Mouse (Mus musculus) midbrain, embryonic 13.5 days (tissue): Measurements from ENCODE around the gene Gfm1. TPM values are rescaled to one million over a fixed set of nuclear protein-coding genes. Genes with fewer than 3 reads are reported as not detected.

Source experiments
- ATAC-seq: fragments of 200-750 bp; cut with Nextera tagmentation; 2 replicates; pipeline ENCODE4 v1.8.0; 2017; ENCODE audit warnings: mild to moderate bottlenecking, moderate TSS enrichment, moderate library complexity
- H3K27ac ChIP-seq: fragments of 300-500 bp; sonication (generic); 2 replicates; pipeline ENCODE4 v1.5.1; 2015; ENCODE audit warnings: inconsistent platforms, mild to moderate bottlenecking, moderate library complexity
- H3K27me3 ChIP-seq: fragments of 300-500 bp; sonication (generic); 2 replicates; pipeline ENCODE4 v1.6.1; 2015; ENCODE audit warnings: mild to moderate bottlenecking, inconsistent platforms
- H3K36me3 ChIP-seq: fragments of 300-500 bp; sonication (generic); 2 replicates; pipeline ENCODE4 v1.6.1; 2015; ENCODE audit warnings: mild to moderate bottlenecking, inconsistent platforms
- H3K4me1 ChIP-seq: fragments of 300-500 bp; sonication (generic); replicated peaks from 2 replicates; pipeline ENCODE4 v1.6.1; 2015; ENCODE audit warnings: inconsistent platforms
- H3K4me2 ChIP-seq: fragments of 300-500 bp; sonication (generic); replicated peaks from 2 replicates; pipeline ENCODE4 v1.6.1; 2015; ENCODE audit warnings: moderate library complexity, mild to moderate bottlenecking, inconsistent platforms
- H3K4me3 ChIP-seq: fragments of 300-500 bp; sonication (generic); replicated peaks from 2 replicates; pipeline ENCODE4 v1.5.1; 2015; ENCODE audit warnings: mild to moderate bottlenecking, inconsistent platforms
- H3K9ac ChIP-seq: fragments of 300-500 bp; sonication (generic); replicated peaks from 2 replicates; pipeline ENCODE4 v1.6.1; 2015; ENCODE audit warnings: mild to moderate bottlenecking, inconsistent platforms
- H3K9me3 ChIP-seq: fragments of 300-500 bp; sonication (generic); 2 replicates; pipeline ENCODE4 v1.6.1; 2016; ENCODE audit warnings: mild to moderate bottlenecking, inconsistent platforms
- WGBS: fragments of 180-500 bp; shearing (Covaris S2); methylation state at CpG from one replicate; pipeline ENCODE4 v1.1.7; 2015; 5-methylcytosine and 5-hydroxymethylcytosine counted together
- polyA plus RNA-seq: library from polyadenylated mRNA; unstranded; fragments of >200 nt; fragmentation: Nextera tagmentation; extraction: Ambion mirVana; gene quantifications from 2 replicates; pipeline ENCODE4 v1.2.1, GENCODE M21; 2015

Gfm1 gene
- 32.2 and 36.4 TPM in 2 replicates for polyA plus RNA-seq

DNA sequence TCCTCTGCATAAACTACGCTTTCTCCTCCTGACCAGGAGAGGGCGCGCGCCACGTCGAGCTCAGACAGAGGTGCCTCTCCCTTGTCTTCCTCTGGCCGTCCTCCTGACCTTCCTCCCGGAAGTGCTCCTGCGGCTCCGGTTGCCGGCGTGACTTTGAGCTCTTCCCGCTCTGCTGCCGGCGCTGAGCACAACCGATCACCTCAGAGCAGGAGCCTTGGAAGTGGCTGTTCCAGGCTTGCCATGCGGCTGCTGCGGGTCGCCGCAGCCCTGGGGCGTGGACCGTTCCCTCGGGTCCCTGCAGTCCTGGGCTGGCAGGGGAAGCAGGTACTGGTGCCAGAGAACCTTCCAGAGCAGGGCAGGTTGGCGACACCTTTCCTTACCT, at the start of gene Gfm1:
TSS of gene Gfm1 (plus strand) at position 98 of the 382 bp plus-strand sequence.
- Histone ChIP-seq H3K9ac (peak within 1 kb of the TSS; percentile 88), H3K27me3 (no peaks in the 10 kb centered on the region), H3K27ac (no peak within 1 kb of the TSS), H3K4me1 (peaks cover 10% of the 10 kb centered on the region), H3K9me3 (peaks cover 16% of the 10 kb centered on the region; the same call in 1 of the 2 replicates), H3K36me3 (peaks cover 30% of the 10 kb centered on the region), H3K4me2 (peak within 1 kb of the TSS; percentile 91), H3K4me3 (peak within 1 kb of the TSS; percentile 89)
- under 1% methylated on average over 24 of the region's 24 CpGs for WGBS
- peak; percentile 97 for ATAC-seq

DNA sequence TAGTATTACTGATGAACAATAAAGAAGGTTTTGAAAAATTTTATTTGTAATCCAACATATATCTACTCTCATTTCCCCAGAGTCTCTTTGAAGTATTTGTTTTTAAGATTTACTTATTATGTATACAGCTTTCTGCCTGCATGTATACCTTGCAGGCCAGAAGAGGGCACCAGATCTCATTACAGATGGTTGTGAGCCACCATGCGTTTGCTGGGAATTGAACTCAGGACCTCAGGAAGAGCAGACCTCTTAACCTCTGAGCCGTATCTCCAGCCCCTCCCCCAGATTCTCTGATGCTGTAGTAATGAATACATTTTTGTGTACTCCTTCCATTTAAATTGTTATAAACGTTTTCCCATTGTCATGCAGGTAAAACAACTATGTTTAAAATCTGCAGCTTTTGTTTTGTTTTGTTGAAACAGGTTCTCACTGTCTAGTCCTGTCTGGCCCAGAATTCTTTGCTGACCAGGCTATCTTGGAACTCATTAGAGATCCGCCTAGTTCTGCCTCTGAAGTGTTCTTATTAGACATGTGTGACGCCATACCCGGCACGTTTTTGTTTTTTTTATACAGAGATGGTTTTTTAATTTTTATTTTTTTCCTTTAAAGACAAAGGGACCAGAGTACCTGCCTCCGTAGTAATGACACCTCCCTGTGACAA, 428 bp upstream of the Gfm1 start:
- Histone ChIP-seq H3K4me2 (peak overlapping the region; percentile 91), H3K4me3 (peak overlapping the region; percentile 89), H3K36me3 (peaks cover 26% of the 10 kb centered on the region), H3K27me3 (no peaks in the 10 kb centered on the region), H3K9me3 (peaks cover 16% of the 10 kb centered on the region; the same call in 1 of the 2 replicates), H3K27ac (no peak overlapping the region), H3K9ac (no peak overlapping the region), H3K4me1 (peaks cover 10% of the 10 kb centered on the region)
- ATAC-seq, result peak; percentile 87; the same call in 1 of the 2 replicates
- 33% methylated on average over 8 of the region's 8 CpGs for WGBS

DNA sequence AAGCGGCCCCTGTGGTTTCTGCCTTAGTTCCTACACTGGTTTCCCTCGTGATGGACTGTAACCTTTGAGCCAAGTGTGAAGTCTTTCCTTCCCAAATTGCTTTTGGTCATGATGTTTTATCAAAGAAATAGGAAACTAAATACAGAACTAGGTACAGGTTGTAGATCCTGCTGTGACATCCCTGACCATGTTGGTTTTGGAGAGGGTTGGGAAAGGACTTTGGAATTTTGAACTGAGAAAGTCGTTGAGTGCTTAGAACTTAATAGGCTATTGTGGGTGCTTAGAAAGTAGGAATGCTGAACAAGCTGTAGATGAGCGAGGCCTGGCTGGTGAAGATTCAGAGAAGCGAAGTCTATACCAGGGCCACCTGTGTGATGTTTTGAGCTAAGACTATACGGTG, 4.1 kb downstream of the Gfm1 start:
- H3K36me3 ChIP-seq, result peaks cover 66% of the 10 kb centered on the region
- no peak overlapping the region for H3K27ac ChIP-seq
- no peak overlapping the region for H3K9ac ChIP-seq
- H3K4me3 ChIP-seq, result no peak overlapping the region
- ATAC-seq, result no peak
- peaks cover 10% of the 10 kb centered on the region for H3K4me1 ChIP-seq
- no peak overlapping the region for H3K4me2 ChIP-seq
- no peaks in the 10 kb centered on the region for H3K27me3 ChIP-seq
- 94% methylated on average over 6 of the region's 6 CpGs for WGBS
- no peaks in the 10 kb centered on the region for H3K9me3 ChIP-seq

GRCm38 (mm10) chr3:67447143-67447542, 17.2 kb downstream of the Gfm1 start:
- 96% methylated on average over 2 of the region's 2 CpGs for WGBS
- Histone ChIP-seq H3K4me2 (no peak overlapping the region), H3K4me1 (no peaks in the 10 kb centered on the region), H3K9me3 (no peaks in the 10 kb centered on the region), H3K36me3 (peaks cover 76% of the 10 kb centered on the region), H3K9ac (no peak overlapping the region), H3K27ac (no peak overlapping the region), H3K4me3 (no peak overlapping the region), H3K27me3 (no peaks in the 10 kb centered on the region)
- ATAC-seq, result no peak

GRCm38 (mm10) chr3:67449660-67450059, 19.8 kb downstream of the Gfm1 start:
- no peak overlapping the region for H3K4me2 ChIP-seq
- peaks cover 78% of the 10 kb centered on the region for H3K36me3 ChIP-seq
- ATAC-seq, result no peak
- no peaks in the 10 kb centered on the region for H3K4me1 ChIP-seq
- 95% methylated on average over 21 of the region's 21 CpGs for WGBS
- no peaks in the 10 kb centered on the region for H3K27me3 ChIP-seq
- H3K9ac ChIP-seq, result no peak overlapping the region
- no peaks in the 10 kb centered on the region for H3K9me3 ChIP-seq
- H3K4me3 ChIP-seq, result no peak overlapping the region
- no peak overlapping the region for H3K27ac ChIP-seq

DNA sequence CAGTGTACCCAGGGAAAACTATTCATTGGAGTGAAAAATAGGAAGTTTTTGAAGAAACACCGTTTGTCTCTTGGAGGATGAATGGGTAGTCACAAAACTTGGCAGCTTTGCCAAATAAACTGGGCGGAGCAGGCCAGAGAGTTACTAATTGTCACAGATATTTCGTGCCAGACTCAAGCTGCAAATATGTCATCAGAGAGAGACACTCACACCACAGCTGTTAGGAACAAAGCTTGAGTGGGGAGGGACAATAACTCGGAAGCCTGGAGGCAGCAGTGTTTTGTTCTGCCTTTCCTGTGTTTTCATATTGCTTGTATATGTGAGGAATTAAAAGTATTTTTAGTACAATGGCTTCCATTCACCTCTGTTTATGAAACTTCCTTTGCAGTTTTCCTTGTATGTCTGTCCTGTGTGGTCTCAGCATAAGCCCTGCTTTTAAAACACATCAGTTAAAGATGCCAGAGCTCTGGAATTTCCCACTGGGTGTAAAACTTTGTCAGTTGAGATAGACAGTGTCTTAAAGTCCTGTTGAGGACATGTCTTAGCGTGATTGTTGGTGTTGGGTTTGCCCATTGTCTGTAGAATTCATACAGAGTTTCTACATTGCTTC, 20.8 kb downstream of the Gfm1 start:
- no peak for ATAC-seq
- Histone ChIP-seq H3K9ac (no peak overlapping the region), H3K9me3 (no peaks in the 10 kb centered on the region), H3K27me3 (no peaks in the 10 kb centered on the region), H3K4me1 (no peaks in the 10 kb centered on the region), H3K4me2 (no peak overlapping the region), H3K36me3 (peaks cover 78% of the 10 kb centered on the region), H3K4me3 (no peak overlapping the region), H3K27ac (no peak overlapping the region)
- 94% methylated on average over 5 of the region's 5 CpGs for WGBS

DNA sequence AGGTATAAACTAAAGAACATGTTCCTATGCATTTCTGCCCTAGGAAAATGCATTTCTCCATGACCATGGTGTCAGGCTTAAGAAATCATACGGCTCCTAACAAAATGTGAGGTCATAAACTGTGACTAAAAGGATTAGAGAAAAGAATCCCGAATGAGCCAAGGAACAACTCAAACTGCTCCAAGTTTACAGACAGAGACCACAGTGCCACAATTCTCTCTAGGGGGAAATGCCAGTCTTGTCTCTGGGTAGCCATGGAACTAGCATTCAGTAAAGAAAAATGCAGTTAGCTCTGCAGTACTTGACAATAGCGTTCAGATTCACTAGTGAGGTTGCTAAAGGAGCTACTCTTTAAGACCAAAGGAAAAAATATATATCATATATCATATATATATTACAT, 30.0 kb downstream of the Gfm1 start:
- no peak for ATAC-seq
- Histone ChIP-seq H3K9me3 (no peaks in the 10 kb centered on the region), H3K4me1 (peaks cover 39% of the 10 kb centered on the region), H3K4me3 (no peak overlapping the region), H3K27me3 (no peaks in the 10 kb centered on the region), H3K36me3 (peaks cover 44% of the 10 kb centered on the region), H3K4me2 (no peak overlapping the region), H3K27ac (no peak overlapping the region), H3K9ac (no peak overlapping the region)
- WGBS, result 35% methylated on average over 3 of the region's 3 CpGs

DNA sequence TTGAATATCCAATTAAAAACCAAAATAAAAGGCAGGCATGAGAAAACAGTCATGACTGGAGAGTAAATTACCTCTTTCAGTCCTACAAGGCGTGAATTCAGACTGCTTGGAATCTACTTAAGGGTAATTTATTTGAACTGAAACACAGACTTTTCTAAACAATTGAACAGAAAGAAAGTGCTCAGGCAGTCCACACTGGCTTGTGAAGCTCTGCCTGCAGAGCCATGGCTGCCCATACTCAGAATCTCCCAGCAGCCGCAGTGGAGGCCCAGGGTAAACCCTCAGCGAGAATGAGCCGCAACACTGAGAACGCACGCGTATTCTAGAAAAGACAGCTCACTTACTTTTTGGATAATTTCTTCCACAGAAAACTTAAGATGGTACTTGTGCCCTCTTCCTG, 32.1 kb downstream of the Gfm1 start:
- Histone ChIP-seq H3K36me3 (peaks cover 28% of the 10 kb centered on the region), H3K4me1 (peaks cover 39% of the 10 kb centered on the region), H3K27ac (peak overlapping the region; percentile 11; the same call in 1 of the 2 replicates), H3K27me3 (no peaks in the 10 kb centered on the region), H3K9ac (no peak overlapping the region), H3K4me2 (peak overlapping the region; percentile 72), H3K4me3 (peak overlapping the region; percentile 64; the same call in 1 of the 2 replicates), H3K9me3 (no peaks in the 10 kb centered on the region)
- WGBS, result 62% methylated on average over 7 of the region's 7 CpGs
- ATAC-seq, result no peak

GRCm38 (mm10) chr3:67462578-67462977, 32.7 kb downstream of the Gfm1 start:
- peak overlapping the region; percentile 64 for H3K4me3 ChIP-seq
- peaks cover 24% of the 10 kb centered on the region for H3K36me3 ChIP-seq
- H3K4me1 ChIP-seq, result peaks cover 39% of the 10 kb centered on the region
- H3K27ac ChIP-seq, result 0 out of 2 replicates have a peak overlapping the region, but pooled peaks have one; percentile 35
- no peak for ATAC-seq
- H3K9ac ChIP-seq, result peak overlapping the region; percentile 74
- no peaks in the 10 kb centered on the region for H3K9me3 ChIP-seq
- peak overlapping the region; percentile 72 for H3K4me2 ChIP-seq
- 54% methylated on average over 10 of the region's 10 CpGs for WGBS
- no peaks in the 10 kb centered on the region for H3K27me3 ChIP-seq

GRCm38 (mm10) chr3:67463001-67463400, 33.1 kb downstream of the Gfm1 start:
- Histone ChIP-seq H3K4me2 (peak overlapping the region; percentile 72), H3K4me3 (peak overlapping the region; percentile 64), H3K36me3 (peaks cover 25% of the 10 kb centered on the region), H3K27ac (peak overlapping the region; percentile 76), H3K27me3 (no peaks in the 10 kb centered on the region), H3K9me3 (no peaks in the 10 kb centered on the region), H3K9ac (peak overlapping the region; percentile 74), H3K4me1 (peaks cover 39% of the 10 kb centered on the region)
- no peak for ATAC-seq
- WGBS, result 5% methylated on average over 12 of the region's 12 CpGs

DNA sequence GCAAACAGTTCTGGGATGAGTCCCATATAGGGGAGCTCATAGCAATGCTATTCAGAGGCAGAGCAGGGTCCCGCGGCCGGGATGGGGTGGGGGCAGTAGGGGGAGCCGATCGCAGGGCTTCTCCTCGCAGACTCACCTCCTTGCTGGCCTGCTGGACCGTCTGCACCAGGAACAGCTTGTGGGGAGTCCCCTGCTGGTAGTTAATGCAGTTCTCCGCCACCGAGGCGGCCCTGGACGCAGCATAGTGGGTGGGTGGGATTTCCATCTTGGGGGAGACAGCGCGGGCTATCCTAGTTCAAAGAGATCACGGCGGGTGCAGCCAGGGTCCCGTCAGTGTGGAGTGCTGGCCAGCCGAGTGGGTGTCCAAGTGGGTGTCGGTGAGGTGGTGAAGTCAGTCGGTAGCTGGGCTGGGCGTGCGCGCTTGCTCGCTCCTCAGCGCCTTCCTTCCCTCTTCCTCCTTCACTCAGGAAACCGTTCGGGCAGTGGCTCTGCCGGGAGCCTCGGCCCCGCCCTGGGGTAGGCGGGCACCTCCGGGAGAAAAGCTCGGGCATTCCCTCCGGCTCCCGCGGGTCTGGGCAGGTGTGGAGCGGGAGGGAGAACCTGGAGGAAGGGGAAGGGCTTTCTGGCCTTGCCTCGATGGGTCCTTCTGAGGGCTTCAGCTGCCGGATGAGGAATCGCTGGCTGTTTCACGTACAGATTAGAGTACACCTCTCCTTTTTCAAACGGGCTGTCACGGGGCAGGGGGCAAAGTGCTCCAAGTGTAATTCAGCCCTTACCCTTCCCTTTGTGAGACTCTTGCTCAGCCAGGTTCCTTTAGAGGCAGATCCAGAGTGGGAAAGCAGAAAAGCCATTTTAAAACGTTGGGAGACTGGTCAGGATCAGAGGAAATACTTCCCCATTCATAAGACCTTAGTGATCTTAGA, 33.8 kb downstream of the Gfm1 start, which contains the start of gene Lxn:
TSS of gene Lxn (minus strand) at position 477 of the 923 bp plus-strand sequence.
- Histone ChIP-seq H3K9me3 (no peaks in the 10 kb centered on the region), H3K4me1 (peaks cover 39% of the 10 kb centered on the region)
- WGBS, result under 1% methylated on average over 42 of the region's 43 CpGs

More for the DNA sequence above, 33.8 kb downstream of the Gfm1 start, which contains the start of gene Lxn:
- peaks cover 24% of the 10 kb centered on the region for H3K36me3 ChIP-seq
- peak within 1 kb of the TSS; percentile 76 for H3K27ac ChIP-seq
- peak within 1 kb of the TSS; percentile 64 for H3K4me3 ChIP-seq
- H3K9ac ChIP-seq, result peak within 1 kb of the TSS; percentile 74
- ATAC-seq, result peak; percentile 92
- no peaks in the 10 kb centered on the region for H3K27me3 ChIP-seq
- H3K4me2 ChIP-seq, result peak within 1 kb of the TSS; percentile 72
